Mouse (Mus musculus): Measurements from ENCODE around the gene Glul.
A peak's percentile ranks its signal among the peaks of the same experiment; 100 is the strongest.
"Not testable (repeated sequence)": the region's sequence is repeated elsewhere in the genome, so short reads cannot be mapped to it uniquely, and the experiment has no call there.

Glul gene

GRCm38 (mm10) chr1:153899731-153900380, at the start of gene Glul, which contains the start of gene Teddm2:
Glul (plus strand) TSS chr1:153899944.
Teddm2 (minus strand) TSS chr1:153900228.
- peak; percentile 93 to 95 for DNase-seq (ENCODE audit: low spot score in 2 of 2)

GRCm38 (mm10) chr1:153852696-153853095, 47.0 kb upstream of the Glul start:
- DNase-seq (ENCODE audit: low spot score in 2 of 2), result not testable (repeated sequence)

- DNase-seq (ENCODE audit: low spot score in 2 of 2), result no peak
Observed at GRCm38 (mm10) chr1:153855946-153856345, 43.8 kb upstream of the Glul start.

- no peak for DNase-seq (ENCODE audit: low spot score in 2 of 2)
Observed at GRCm38 (mm10) chr1:153874045-153874444, 25.7 kb upstream of the Glul start, which contains the start of gene Teddm1b. Teddm1b (plus strand) TSS chr1:153874345.

- DNase-seq (ENCODE audit: low spot score in 2 of 2), result not testable (repeated sequence)
Observed at GRCm38 (mm10) chr1:153880391-153880790, 19.4 kb upstream of the Glul start.

GRCm38 (mm10) chr1:153886024-153886633, 13.6 kb upstream of the Glul start:
- no peak for DNase-seq (ENCODE audit: low spot score in 2 of 2)

GRCm38 (mm10) chr1:153890121-153890520, 9.6 kb upstream of the Glul start:
- DNase-seq (ENCODE audit: low spot score in 2 of 2), result no peak

GRCm38 (mm10) chr1:153891442-153891841, 8.3 kb upstream of the Glul start, which contains the start of gene Teddm1a:
Teddm1a (plus strand) TSS chr1:153891742.
- DNase-seq (ENCODE audit: low spot score in 2 of 2), result no peak

GRCm38 (mm10) chr1:153893746-153894145, 6.0 kb upstream of the Glul start:
- DNase-seq (ENCODE audit: low spot score in 2 of 2), result no peak

- no peak for DNase-seq (ENCODE audit: low spot score in 2 of 2)
Observed at GRCm38 (mm10) chr1:153894201-153894893, 5.4 kb upstream of the Glul start.

- peak; percentile 60 to 71 for DNase-seq (ENCODE audit: low spot score in 2 of 2)
Observed at GRCm38 (mm10) chr1:153894979-153895378, 4.8 kb upstream of the Glul start.

GRCm38 (mm10) chr1:153897196-153897595, 2.5 kb upstream of the Glul start:
- no peak for DNase-seq (ENCODE audit: low spot score in 2 of 2)

GRCm38 (mm10) chr1:153898989-153899730, 584 bp upstream of the Glul start:
- no peak for DNase-seq (ENCODE audit: low spot score in 2 of 2)

GRCm38 (mm10) chr1:153900381-153900780, 637 bp downstream of the Glul start:
- DNase-seq (ENCODE audit: low spot score in 2 of 2), result peak in 1 of 2 experiments; percentile 21

- peak in 1 of 2 experiments; percentile 14 for DNase-seq (ENCODE audit: low spot score in 2 of 2)
Observed at GRCm38 (mm10) chr1:153900860-153901730, 1.4 kb downstream of the Glul start.

GRCm38 (mm10) chr1:153903006-153903405, 3.3 kb downstream of the Glul start:
- no peak for DNase-seq (ENCODE audit: low spot score in 2 of 2)

GRCm38 (mm10) chr1:153904236-153904635, 4.5 kb downstream of the Glul start:
- no peak for DNase-seq (ENCODE audit: low spot score in 2 of 2)

GRCm38 (mm10) chr1:153905884-153906283, 6.1 kb downstream of the Glul start:
- no peak for DNase-seq (ENCODE audit: low spot score in 2 of 2)

GRCm38 (mm10) chr1:153908208-153908607, 8.5 kb downstream of the Glul start:
- DNase-seq (ENCODE audit: low spot score in 2 of 2), result no peak

- DNase-seq (ENCODE audit: low spot score in 2 of 2), result no peak
Observed at GRCm38 (mm10) chr1:153908741-153909140, 9.0 kb downstream of the Glul start.
